Mouse (Mus musculus): ENCODE data around the gene Rps3. TPM values are rescaled to one million over a fixed set of nuclear protein-coding genes. Genes with fewer than 3 reads are reported as not detected.

Rps3 gene
- total RNA-seq, 2 experiments from 2014 or later: 484 to 545 TPM

DNA sequence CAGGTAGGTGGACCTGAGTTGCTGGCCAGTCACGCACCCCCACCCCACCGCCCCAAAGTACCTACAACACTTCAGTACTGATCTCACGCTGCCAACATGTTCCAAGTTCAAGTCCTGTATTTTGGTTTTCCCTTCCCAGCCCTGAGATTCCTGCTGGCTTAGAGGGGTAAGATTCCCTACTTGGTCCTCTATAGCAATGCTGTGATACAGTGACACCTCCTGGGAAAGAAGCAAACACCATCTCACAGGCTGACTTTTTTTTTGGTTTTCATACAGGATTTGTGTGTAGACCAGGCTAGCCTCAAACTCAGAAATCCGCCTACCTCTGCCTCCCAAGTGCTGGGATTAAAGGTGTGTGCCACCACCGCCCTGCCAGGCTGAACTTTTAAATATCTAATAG, 6.3 kb downstream of the Rps3 start:
- DNase-seq (ENCODE audit: low spot score in 2 of 2): no peak

DNA sequence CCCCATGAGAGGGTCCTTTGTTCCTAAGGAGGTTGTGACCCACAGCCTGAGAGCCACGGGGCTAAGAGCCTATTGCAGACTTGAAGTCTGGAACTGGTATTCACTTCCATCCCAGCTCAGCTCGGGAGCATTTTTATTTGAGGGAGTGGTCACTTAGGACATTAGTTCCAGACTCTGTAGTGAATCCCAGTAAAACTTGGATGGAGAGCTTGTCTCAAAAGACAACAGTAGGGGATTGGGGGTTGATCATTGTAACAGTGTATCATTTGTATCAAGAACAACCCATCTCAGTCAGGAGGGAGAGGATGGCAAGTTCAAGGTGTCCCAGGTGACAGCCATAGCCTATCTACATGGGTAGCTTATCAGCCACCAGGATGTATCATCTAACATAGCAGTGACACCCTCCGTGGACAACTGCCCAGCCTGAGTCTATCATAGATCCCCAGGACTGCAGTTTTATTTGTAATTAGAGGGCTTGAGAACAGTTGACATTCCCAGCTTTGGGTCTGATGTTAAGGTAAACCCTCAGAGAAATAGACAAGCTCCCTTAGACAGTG, 6.9 kb downstream of the Rps3 start:
- DNase-seq (ENCODE audit: low spot score in 2 of 2): no peak

DNA sequence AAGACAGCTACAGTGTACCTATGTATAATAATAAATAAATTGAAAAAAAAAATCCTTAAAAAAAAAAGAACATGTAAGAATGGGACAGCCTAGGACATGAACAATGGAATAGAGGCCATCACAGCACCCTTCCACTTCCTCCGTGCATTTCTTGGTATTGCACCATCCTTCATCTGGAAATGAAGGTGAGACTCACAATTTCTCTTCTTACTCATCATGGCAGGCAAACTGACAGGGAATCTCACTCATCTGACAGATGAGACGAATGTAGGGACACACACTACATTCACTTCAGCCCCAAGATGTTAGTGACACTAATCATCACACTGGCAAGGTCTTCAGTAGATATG, 8.0 kb downstream of the Rps3 start:
- no peak for DNase-seq (ENCODE audit: low spot score in 2 of 2)

DNA sequence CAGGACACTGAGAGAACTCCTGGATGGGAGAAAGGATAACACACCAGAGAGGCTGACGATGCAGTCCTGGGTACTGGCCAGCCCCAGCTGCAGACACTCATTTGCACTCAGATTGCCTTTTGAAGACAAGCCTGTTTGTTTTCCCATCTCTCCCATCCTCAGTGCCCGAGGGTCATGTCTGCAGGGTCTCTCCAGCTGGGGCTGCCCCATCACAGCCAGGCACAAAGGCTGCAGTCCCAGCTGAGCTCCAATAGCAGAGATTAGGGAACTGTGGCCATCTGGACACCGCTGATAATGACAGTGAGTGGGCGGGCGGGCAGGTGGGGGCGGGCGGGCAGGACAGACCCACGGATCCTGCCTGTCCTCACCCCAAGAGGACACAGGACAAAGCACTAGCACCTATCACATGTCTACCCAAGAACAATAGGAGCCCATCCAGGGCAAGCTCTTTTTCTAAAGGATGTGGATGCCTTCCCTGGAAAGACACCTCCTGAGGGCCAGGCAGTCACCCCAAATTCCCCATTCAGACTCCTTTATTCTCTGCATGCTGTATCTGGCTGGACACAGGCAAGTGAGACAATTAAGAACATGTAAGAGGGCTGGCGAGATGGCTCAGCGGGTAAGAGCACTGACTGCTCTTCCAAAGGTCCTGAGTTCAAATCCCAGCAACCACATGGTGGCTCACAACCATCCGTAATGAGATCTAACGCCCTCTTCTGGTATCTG, 8.5 kb downstream of the Rps3 start:
- DNase-seq (ENCODE audit: low spot score in 2 of 2): no peak

DNA sequence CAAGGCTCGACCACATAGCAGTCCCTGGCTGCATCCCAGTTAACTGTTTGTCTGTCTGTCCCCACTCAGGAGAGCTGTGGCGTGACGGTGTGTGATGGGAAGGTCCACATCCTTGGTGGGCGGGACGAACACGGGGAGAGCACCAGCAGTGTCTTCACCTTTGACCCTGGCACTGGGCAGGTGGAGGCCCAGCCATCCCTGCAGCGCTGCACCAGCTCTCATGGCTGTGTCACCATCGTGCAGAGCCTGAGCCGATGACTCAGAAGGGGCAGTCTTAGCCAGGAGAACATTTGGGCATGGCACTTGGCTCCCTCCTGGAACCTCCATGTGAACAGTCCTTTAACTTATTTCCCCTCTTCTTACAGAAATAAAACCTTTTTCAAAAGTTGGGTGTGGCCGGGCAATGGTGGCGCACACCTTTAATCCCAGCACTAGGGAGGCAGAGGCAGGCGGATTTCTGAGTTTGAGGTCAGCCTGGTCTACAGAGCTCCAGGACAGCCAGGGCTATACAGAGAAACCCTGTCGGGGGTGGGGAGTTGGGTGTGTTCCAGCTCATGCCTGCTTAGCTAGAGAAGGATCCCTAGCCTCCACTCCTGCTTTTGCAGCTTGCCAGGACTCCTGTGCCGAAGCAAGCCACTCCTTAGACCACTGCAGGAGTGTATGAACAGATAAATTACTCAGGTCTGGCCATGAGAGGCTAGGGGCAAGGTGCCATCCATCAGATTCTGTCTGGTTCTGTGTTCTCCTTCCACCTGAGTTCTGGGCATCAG, 9.7 kb downstream of the Rps3 start:
- no peak for DNase-seq (ENCODE audit: low spot score in 2 of 2)

DNA sequence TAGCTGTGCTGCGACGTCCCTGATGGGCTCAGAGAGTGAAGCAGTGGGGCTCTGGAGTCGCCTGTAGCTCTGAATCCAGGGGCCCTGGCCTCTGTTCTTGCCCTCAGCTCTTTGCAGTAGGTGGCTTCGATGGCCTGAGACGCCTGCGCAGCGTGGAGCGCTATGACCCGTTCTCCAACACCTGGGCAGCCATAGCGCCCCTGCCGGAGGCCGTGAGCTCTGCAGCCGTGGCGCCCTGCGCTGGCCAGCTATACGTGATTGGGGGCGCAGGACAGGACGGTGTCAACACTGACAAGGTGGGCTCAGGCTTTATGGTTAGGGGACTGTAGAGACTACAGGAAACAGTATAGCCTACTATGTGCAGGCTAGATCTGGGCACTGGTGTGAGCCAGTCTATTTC, 12.0 kb downstream of the Rps3 start:
- no peak for DNase-seq (ENCODE audit: low spot score in 2 of 2)

DNA sequence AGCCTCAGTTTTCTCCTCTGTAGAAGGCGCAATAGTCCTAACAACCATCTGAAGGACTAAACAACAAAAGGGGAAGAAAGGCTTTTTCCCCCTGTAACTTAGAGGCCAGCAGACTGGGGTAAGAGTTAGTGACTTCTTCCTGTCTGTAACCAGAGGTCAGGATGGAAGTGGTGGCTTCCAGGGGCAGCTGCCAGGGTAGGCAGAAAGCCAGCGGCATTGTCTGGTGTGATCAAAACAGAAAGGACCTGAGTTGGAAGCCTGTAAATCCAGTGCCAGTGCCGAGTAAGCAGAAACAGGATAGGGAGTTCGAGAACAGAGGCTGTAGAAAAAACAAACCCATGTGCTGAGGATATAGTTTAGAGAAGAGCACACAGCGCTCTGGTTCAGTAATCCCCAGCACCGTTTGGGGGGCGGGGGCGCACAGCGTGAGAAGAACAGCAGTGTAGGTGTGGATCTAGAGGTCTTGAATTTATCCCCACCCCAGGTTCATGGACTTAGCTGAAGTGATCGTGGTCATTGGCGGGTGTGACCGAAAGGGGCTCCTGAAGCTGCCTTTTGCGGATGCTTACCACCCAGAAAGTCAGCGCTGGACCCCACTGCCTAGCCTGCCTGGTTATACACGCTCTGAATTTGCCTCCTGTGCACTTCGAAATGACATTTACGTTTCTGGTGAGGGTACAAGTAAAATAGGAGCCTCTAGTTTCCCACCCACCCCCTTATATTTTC, 13.7 kb downstream of the Rps3 start:
- no peak for DNase-seq (ENCODE audit: low spot score in 2 of 2)

DNA sequence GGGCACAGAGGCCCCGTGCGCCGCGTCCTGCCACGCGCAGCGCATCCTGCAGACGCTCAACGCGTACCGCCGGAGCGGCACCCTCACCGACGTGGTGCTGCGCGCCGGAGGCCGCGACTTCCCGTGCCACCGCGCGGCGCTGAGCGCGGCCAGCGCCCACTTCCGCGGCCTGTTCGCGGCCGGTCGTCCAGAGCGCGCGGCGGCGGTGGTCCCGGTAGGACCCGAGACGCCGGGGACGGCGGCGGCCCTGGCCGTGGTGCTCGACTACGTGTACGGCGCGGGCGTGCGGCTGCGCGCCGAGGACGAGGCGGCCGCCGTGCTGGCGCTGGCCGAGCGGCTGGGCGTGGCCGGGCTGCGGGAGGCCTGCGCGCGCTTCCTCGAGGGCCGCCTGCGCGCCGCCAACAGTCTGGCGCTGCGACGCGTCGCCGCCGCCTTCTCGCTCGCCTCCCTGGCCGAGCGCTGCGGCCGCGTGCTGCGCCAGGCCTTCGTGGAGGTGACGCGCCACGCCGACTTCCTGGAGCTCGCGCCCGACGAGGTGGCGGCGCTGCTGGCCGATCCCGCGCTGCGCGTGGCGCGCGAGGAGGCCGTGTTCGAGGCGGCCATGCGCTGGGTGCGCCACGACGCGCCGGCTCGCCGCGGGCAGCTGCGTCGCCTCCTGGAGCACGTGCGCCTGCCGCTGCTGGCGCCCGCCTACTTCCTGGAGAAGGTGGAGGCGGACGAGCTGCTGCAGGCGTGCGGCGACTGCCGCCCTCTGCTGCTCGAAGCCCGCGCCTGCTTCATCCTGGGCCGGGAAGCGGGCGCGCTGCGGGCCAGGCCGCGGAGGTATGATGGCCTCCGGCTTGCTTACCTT, 15.0 kb downstream of the Rps3 start:
- peak; percentile 59 to 81 for DNase-seq (ENCODE audit: low spot score in 2 of 2)

DNA sequence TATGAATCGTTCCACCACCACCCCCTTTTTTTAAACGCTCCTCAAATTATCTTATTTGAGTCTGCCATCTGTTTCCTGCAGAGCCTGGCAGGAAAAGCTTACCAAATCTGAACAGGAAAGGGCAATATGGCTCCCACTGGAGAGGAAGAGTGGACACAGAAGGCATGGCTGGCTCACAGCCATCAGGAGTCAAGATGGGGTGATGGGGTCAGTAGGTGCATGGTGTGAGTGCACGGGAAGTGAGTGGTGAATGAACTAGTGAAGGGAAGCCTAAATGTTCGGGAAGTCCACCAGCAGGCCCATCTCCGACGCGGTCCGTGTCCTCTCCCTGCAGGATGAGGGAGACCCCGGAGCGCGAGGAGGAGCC, 15.6 kb downstream of the Rps3 start:
- peak in 1 of 2 experiments; percentile 50 for DNase-seq (ENCODE audit: low spot score in 2 of 2)

DNA sequence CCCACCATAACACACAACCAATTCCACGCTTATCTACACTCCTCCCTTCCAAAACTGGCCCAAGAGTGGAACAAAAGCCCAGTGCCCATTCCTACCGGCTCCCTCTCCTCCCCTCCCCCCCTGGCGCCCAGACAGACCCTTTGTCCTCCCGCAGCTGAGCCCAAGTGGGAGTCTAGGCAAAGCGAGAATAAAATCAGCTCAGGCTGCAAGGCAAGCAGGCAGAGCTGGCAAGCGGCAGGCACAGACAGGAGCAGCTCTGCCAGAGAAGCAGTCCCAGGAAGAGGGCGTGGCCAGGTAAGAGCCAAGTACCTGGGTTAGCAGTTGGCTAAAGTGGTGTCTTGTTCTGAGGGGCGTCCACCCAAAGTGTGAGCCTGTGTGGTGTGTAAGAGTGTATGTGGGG, 17.7 kb downstream of the Rps3 start, which contains the start of gene Klhl35:
TSS of gene Klhl35 (plus strand) at position 194 of the 400 bp plus-strand sequence.
- no peak for DNase-seq (ENCODE audit: low spot score in 2 of 2)

DNA sequence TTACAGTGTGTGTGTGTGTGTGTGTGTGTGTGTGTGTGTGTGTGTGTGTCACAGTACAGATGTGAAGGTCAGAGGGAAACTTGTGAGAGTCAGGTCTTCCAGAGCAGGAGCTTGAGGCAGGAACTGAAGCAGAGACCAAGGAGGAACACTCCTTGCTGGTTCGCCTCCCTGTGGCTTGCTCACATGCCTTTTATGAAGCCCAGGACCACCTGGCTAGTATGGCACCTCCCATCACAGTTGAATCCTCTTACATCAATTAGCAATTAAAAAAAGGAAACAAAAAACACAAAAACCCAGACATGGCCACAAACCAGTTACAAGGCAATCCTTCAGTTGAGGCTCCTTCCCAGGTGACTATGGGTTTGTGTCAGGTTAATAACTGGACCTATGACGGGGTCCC, 20.4 kb downstream of the Rps3 start:
- DNase-seq (ENCODE audit: low spot score in 2 of 2): no peak

DNA sequence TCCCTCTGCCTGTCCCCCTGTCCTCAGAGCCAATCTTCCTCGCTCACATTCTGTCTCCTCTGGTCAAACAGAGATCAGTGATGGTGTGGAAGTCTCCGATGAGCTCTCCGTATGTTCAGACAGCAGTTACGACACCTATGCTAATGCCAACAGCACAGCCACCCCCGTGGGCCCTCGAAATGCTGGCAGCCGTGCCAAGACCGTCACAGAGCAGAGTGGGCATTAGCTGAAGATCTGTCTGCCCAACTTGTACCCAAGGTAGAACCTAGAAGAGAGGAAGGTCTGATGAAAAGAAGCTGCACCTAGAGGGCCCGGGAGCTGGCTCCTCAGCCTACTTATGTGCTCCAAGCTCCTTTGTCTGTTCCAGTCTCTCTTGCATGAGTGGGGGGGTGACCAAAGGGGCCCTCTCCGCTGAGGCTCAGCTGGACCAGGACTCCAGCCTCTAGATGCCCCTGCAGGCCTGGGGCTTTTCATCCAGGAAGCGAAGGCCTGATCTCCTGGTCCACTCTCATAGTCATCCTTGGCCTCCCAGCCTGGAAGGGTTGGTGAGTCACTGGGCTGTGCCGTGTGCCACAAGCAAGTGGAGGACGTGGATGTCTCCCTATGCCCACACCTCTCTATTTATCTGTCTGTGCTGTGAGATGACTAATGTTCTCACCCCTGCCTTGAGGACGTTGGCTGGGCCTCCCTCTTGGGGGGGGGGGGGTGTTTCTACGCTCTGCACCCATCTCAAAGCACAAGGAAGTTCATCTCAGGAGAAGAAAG, 23.5 kb downstream of the Rps3 start:
- DNase-seq (ENCODE audit: low spot score in 2 of 2): no peak

DNA sequence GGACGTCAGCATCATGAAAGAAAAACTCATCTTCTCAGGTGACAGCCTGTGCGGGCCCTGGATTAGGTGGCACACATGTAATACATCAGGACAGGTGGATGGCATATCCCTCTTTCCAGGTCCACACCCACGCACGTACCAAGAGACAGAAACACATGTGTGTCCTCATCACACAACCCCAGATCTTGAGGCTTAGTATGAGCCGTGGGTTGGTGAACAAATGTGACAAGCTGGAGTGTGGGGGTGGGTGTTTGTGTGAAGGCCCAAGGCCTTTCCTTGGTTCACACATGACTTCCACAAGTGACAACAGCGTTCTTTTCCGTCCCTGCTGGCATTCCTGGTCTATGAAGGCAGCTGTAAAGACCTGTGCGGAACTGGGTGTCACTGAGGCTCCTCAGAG, 24.7 kb downstream of the Rps3 start:
- DNase-seq (ENCODE audit: low spot score in 2 of 2): no peak

DNA sequence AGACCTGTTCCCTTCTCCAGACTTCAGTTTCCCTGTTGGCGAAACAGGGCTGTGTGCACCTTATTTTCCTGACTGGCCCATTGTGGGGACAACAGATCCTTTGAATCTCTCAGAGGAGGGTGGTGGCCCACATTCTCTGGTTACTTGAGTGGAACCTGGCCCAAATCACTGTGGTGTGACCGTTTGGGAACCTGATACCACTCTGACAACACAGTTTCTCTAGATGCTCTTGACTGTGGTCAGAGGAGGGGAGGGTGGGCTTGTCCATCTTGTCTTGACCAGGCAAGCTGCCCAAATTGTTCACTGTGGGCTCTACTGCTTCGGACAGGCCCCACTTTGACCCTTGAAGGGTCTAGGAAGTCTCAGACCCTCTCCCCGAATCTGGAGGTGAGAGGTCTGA, 29.5 kb downstream of the Rps3 start:
- DNase-seq (ENCODE audit: low spot score in 2 of 2): no peak

DNA sequence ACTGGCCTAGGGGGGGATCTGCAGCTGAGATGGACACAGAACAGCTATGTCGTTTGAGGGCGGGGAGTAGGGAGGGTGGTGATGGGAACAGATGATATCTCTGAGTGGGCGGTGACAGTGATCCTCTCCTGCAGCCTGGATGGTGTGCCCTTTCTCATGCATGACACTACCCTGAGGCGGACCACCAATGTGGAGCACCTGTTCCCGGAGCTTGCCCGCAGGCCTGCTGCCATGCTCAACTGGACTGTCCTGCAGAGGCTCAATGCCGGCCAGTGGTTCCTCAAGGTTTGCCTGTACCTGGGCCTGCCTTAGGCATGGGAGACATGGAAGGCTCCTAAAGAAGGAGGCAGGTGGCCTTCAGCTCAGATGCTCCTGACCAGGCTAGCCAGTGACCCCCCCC, 30.7 kb downstream of the Rps3 start:
- DNase-seq (ENCODE audit: low spot score in 2 of 2): no peak

DNA sequence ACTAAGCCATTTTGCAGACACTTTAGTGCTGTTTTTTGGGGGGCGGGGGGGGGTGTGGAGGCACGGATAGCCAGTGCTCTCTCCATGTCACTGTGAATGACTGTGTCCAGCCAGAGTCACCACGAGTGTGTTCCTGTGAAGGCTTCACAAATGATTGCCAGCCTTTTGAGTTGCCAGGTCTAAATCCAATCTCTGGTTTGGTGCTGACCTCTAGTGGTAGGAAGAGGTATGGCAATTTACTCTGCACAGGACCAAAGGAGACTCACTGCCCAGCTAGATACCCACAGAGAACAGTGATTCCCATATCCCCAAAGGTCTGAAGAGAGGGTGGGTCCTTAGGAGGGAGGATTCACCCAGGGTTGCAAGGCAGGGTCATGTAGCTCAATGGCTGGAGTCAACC, 32.8 kb downstream of the Rps3 start:
- DNase-seq (ENCODE audit: low spot score in 2 of 2): peak in 1 of 2 experiments; percentile 63

DNA sequence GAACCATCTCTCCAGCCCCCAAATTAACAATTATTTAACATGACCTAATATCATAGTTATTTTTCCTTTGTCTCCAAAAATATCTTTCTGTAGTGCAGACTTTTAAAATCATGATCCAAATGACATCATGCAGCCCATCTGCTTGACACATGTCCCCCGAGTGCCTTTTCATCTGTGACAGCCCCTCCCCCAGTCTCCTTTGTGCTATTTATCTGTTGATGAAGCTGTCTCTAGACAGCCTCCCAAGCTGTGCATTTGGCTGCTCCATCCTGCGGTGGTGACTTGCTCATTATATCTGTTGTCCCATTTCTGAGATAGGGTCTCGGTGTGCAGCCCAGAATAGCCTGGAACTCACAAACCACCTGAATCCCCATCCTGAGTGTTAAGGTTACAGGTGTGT, 33.8 kb downstream of the Rps3 start:
- DNase-seq (ENCODE audit: low spot score in 2 of 2): no peak

DNA sequence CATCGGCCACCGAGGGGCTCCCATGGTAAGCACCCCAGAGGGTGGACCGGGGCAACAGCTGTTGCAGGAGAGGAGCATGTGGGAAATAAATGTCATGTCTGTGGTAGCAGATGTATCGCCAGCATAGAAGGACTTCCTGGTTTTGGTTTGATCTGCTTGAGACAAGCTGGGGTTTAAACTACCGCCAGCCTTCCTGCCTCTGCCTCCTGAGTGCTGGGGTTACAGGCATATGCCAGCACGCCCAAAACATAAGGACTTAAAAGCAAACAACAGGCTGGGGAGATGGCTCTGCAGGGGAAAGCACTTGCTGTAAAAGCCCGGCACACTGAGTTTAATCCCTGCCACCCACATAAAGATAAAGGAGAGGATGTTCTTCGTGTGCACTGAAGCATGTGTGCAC, 34.5 kb downstream of the Rps3 start:
- DNase-seq (ENCODE audit: low spot score in 2 of 2): no peak

DNA sequence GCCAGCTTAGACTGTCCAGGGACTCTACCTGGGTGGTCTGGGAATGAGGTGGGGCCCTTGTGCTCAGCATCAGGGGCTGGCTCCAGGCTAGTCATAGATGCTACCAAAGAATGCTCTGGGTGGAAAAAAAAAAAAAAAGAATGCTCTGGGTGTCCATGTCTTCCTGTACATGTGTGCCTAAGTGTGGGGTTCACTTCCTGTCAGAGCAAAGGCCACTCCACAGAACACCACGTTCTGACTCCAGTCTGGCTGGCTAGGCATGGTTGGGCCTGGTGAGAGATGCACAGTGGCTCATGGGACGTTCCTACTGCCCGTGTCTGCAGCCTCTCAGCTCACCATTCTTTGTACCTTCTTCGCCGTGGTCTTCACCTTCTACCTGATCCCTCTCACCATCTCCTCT, 34.9 kb downstream of the Rps3 start:
- no peak for DNase-seq (ENCODE audit: low spot score in 2 of 2)

DNA sequence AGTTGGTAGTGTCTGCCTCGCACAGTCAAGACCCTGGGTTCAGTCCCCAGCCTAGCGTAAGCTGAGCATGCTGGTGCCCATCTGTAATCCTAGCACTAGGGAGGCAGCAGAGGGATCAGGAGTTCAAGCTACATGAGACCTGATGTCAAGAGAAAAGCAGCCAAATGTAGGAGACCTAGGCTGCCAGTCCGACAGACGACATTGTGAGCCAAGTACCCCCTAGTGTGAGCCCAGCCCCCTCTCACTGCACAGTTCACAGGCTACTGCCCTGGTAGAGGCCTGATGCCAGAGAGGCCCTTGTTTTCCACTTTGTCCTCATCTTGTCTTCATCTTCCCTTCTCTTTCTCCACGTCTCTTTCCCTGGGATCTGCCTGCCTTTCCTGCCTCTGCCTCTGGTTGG, 36.2 kb downstream of the Rps3 start:
- DNase-seq (ENCODE audit: low spot score in 2 of 2): no peak
